Mouse (Mus musculus): ENCODE measurements around the gene Arcn1. TPM values are rescaled to one million over a fixed set of nuclear protein-coding genes. Genes with fewer than 3 reads are reported as not detected.
"Not testable (repeated sequence)": the region's sequence is repeated elsewhere in the genome, so short reads cannot be mapped to it uniquely, and the experiment has no call there.

Gene Arcn1
- polyA plus RNA-seq, 1 experiment from 2014 or later: 150 TPM

GRCm38 (mm10) chr9:44799958-44800324, 32.3 kb upstream of the Arcn1 start:
- no peak overlapping the region for H3K27ac ChIP-seq (ENCODE audit: low read length)
- H3K9ac ChIP-seq (replicated peaks; ENCODE audit: low read depth, low read length): no peak overlapping the region; the same call in 1 of the 2 replicates
- peak overlapping the region; percentile 85 for H3K4me2 ChIP-seq (ENCODE audit: low read length)
- H3K4me3 ChIP-seq (replicated peaks; ENCODE audit: low read length): peak overlapping the region; percentile 64
- no peaks in the 10 kb centered on the region for H3K36me3 ChIP-seq (ENCODE audit: control insufficient read depth, insufficient read depth)
- peaks cover 13% of the 10 kb centered on the region for H3K4me1 ChIP-seq (replicated peaks; ENCODE audit: control insufficient read depth, insufficient read depth, low read length)
- ATAC-seq: no peak
- 42% methylated on average over 9 of the region's 9 CpGs for WGBS
- no peaks in the 10 kb centered on the region for H3K27me3 ChIP-seq (replicated peaks; ENCODE audit: control insufficient read depth, insufficient read depth, low read length)
- H3K9me3 ChIP-seq (ENCODE audit: control insufficient read depth, low read length): no peaks in the 10 kb centered on the region

GRCm38 (mm10) chr9:44799102-44799957, 31.7 kb upstream of the Arcn1 start, which contains the start of gene Tmem25:
Tmem25 (minus strand) TSS chr9:44799307.
- 0 out of 2 replicates have a peak within 1 kb of the TSS, but pooled peaks have one; percentile 10 for H3K27ac ChIP-seq (ENCODE audit: low read length)

GRCm38 (mm10) chr9:44798298-44798697, 30.7 kb upstream of the Arcn1 start:
- peak overlapping the region; percentile 64; the same call in 1 of the 2 replicates for H3K4me3 ChIP-seq (replicated peaks; ENCODE audit: low read length)
- H3K4me2 ChIP-seq (ENCODE audit: low read length): peak overlapping the region; percentile 85
- no peaks in the 10 kb centered on the region for H3K9me3 ChIP-seq (ENCODE audit: control insufficient read depth, low read length)
- H3K27me3 ChIP-seq (replicated peaks; ENCODE audit: control insufficient read depth, insufficient read depth, low read length): no peaks in the 10 kb centered on the region
- no peak for ATAC-seq
- H3K36me3 ChIP-seq (ENCODE audit: control insufficient read depth, insufficient read depth): no peaks in the 10 kb centered on the region
- no peak overlapping the region for H3K9ac ChIP-seq (replicated peaks; ENCODE audit: low read depth, low read length)
- H3K27ac ChIP-seq (ENCODE audit: low read length): no peak overlapping the region
- 42% methylated on average over 7 of the region's 7 CpGs for WGBS
- peaks cover 13% of the 10 kb centered on the region for H3K4me1 ChIP-seq (replicated peaks; ENCODE audit: control insufficient read depth, insufficient read depth, low read length)

More at GRCm38 (mm10) chr9:44799102-44799957, 31.7 kb upstream of the Arcn1 start, which contains the start of gene Tmem25:
- H3K9me3 ChIP-seq (ENCODE audit: control insufficient read depth, low read length): no peaks in the 10 kb centered on the region
- H3K4me2 ChIP-seq (ENCODE audit: low read length): peak within 1 kb of the TSS; percentile 85
- no peaks in the 10 kb centered on the region for H3K27me3 ChIP-seq (replicated peaks; ENCODE audit: control insufficient read depth, insufficient read depth, low read length)
- peak within 1 kb of the TSS; percentile 64 for H3K4me3 ChIP-seq (replicated peaks; ENCODE audit: low read length)
- H3K36me3 ChIP-seq (ENCODE audit: control insufficient read depth, insufficient read depth): no peaks in the 10 kb centered on the region
- ATAC-seq: peak; percentile 98
- H3K4me1 ChIP-seq (replicated peaks; ENCODE audit: control insufficient read depth, insufficient read depth, low read length): peaks cover 13% of the 10 kb centered on the region
- WGBS: under 1% methylated on average over 75 of the region's 75 CpGs
- H3K9ac ChIP-seq (replicated peaks; ENCODE audit: low read depth, low read length): peak within 1 kb of the TSS; percentile 69

- 87% methylated on average over 9 of the region's 9 CpGs for WGBS
These were observed 25.2 kb upstream of the Arcn1 start for GRCm38 (mm10) chr9:44792842-44793241.

GRCm38 (mm10) chr9:44772750-44773651, 5.4 kb upstream of the Arcn1 start:
- Histone ChIP-seq H3K27me3 (replicated peaks; ENCODE audit: control insufficient read depth, insufficient read depth, low read length) (no peaks in the 10 kb centered on the region), H3K9me3 (ENCODE audit: control insufficient read depth, low read length) (no peaks in the 10 kb centered on the region), H3K27ac (ENCODE audit: low read length) (peak overlapping the region; percentile 81), H3K4me3 (replicated peaks; ENCODE audit: low read length) (peak overlapping the region; percentile 52), H3K36me3 (ENCODE audit: control insufficient read depth, insufficient read depth) (0 out of 2 replicates have a peak, but pooled peaks cover 4% of the 10 kb centered on the region), H3K4me1 (replicated peaks; ENCODE audit: control insufficient read depth, insufficient read depth, low read length) (peaks cover 9% of the 10 kb centered on the region), H3K4me2 (ENCODE audit: low read length) (peak overlapping the region; percentile 92), H3K9ac (replicated peaks; ENCODE audit: low read depth, low read length) (peak overlapping the region; percentile 66)
- WGBS: 0% methylated on average over 41 of the region's 41 CpGs
- ATAC-seq: peak; percentile 100

More at GRCm38 (mm10) chr9:44792842-44793241, 25.2 kb upstream of the Arcn1 start:
- no peak for ATAC-seq
- no peak overlapping the region for H3K4me2 ChIP-seq (ENCODE audit: low read length)
- no peak overlapping the region for H3K4me3 ChIP-seq (replicated peaks; ENCODE audit: low read length)
- H3K4me1 ChIP-seq (replicated peaks; ENCODE audit: control insufficient read depth, insufficient read depth, low read length): no peaks in the 10 kb centered on the region
- H3K27ac ChIP-seq (ENCODE audit: low read length): no peak overlapping the region
- H3K36me3 ChIP-seq (ENCODE audit: control insufficient read depth, insufficient read depth): peaks cover 29% of the 10 kb centered on the region
- no peak overlapping the region for H3K9ac ChIP-seq (replicated peaks; ENCODE audit: low read depth, low read length)
- H3K9me3 ChIP-seq (ENCODE audit: control insufficient read depth, low read length): no peaks in the 10 kb centered on the region
- H3K27me3 ChIP-seq (replicated peaks; ENCODE audit: control insufficient read depth, insufficient read depth, low read length): no peaks in the 10 kb centered on the region

- no peaks in the 10 kb centered on the region for H3K9me3 ChIP-seq (ENCODE audit: control insufficient read depth, low read length)
- no peak for ATAC-seq
- H3K27ac ChIP-seq (ENCODE audit: low read length): no peak overlapping the region
- no peak overlapping the region for H3K4me2 ChIP-seq (ENCODE audit: low read length)
- no peak overlapping the region for H3K4me3 ChIP-seq (replicated peaks; ENCODE audit: low read length)
- H3K27me3 ChIP-seq (replicated peaks; ENCODE audit: control insufficient read depth, insufficient read depth, low read length): no peaks in the 10 kb centered on the region
- no peak overlapping the region for H3K9ac ChIP-seq (replicated peaks; ENCODE audit: low read depth, low read length)
- 0 out of 2 replicates have a peak, but pooled peaks cover 4% of the 10 kb centered on the region for H3K36me3 ChIP-seq (ENCODE audit: control insufficient read depth, insufficient read depth)
- 22% methylated on average over 5 of the region's 5 CpGs for WGBS
- H3K4me1 ChIP-seq (replicated peaks; ENCODE audit: control insufficient read depth, insufficient read depth, low read length): peaks cover 9% of the 10 kb centered on the region
These were observed 4.7 kb upstream of the Arcn1 start for GRCm38 (mm10) chr9:44772392-44772749.

GRCm38 (mm10) chr9:44771376-44771775, 3.7 kb upstream of the Arcn1 start:
- H3K4me3 ChIP-seq (replicated peaks; ENCODE audit: low read length): no peak overlapping the region
- WGBS: 92% methylated on average over 5 of the region's 5 CpGs
- H3K27ac ChIP-seq (ENCODE audit: low read length): no peak overlapping the region
- H3K4me2 ChIP-seq (ENCODE audit: low read length): no peak overlapping the region
- H3K36me3 ChIP-seq (ENCODE audit: control insufficient read depth, insufficient read depth): 0 out of 2 replicates have a peak, but pooled peaks cover 2% of the 10 kb centered on the region
- H3K27me3 ChIP-seq (replicated peaks; ENCODE audit: control insufficient read depth, insufficient read depth, low read length): no peaks in the 10 kb centered on the region
- no peaks in the 10 kb centered on the region for H3K9me3 ChIP-seq (ENCODE audit: control insufficient read depth, low read length)
- H3K4me1 ChIP-seq (replicated peaks; ENCODE audit: control insufficient read depth, insufficient read depth, low read length): peaks cover 11% of the 10 kb centered on the region
- ATAC-seq: no peak
- no peak overlapping the region for H3K9ac ChIP-seq (replicated peaks; ENCODE audit: low read depth, low read length)

GRCm38 (mm10) chr9:44768029-44768394, 367 bp upstream of the Arcn1 start:
- Histone ChIP-seq H3K4me2 (ENCODE audit: low read length) (peak overlapping the region; percentile 23), H3K4me3 (replicated peaks; ENCODE audit: low read length) (peak overlapping the region; percentile 90), H3K4me1 (replicated peaks; ENCODE audit: control insufficient read depth, insufficient read depth, low read length) (peaks cover 17% of the 10 kb centered on the region)
- not testable (repeated sequence) for H3K9me3 ChIP-seq (ENCODE audit: control insufficient read depth, low read length); ATAC-seq; H3K27me3 ChIP-seq (replicated peaks; ENCODE audit: control insufficient read depth, insufficient read depth, low read length); H3K9ac ChIP-seq (replicated peaks; ENCODE audit: low read depth, low read length); H3K27ac ChIP-seq (ENCODE audit: low read length); H3K36me3 ChIP-seq (ENCODE audit: control insufficient read depth, insufficient read depth)
- WGBS: 47% methylated on average over 7 of the region's 9 CpGs

GRCm38 (mm10) chr9:44760873-44761272, 6.8 kb downstream of the Arcn1 start:
- no peak for ATAC-seq

More at GRCm38 (mm10) chr9:44760873-44761272, 6.8 kb downstream of the Arcn1 start:
- H3K27me3 ChIP-seq (replicated peaks; ENCODE audit: control insufficient read depth, insufficient read depth, low read length): no peaks in the 10 kb centered on the region
- WGBS: 89% methylated on average over 2 of the region's 2 CpGs
- H3K9ac ChIP-seq (replicated peaks; ENCODE audit: low read depth, low read length): no peak overlapping the region
- H3K4me2 ChIP-seq (ENCODE audit: low read length): no peak overlapping the region
- H3K9me3 ChIP-seq (ENCODE audit: control insufficient read depth, low read length): no peaks in the 10 kb centered on the region
- peaks cover 11% of the 10 kb centered on the region for H3K36me3 ChIP-seq (ENCODE audit: control insufficient read depth, insufficient read depth)
- H3K4me1 ChIP-seq (replicated peaks; ENCODE audit: control insufficient read depth, insufficient read depth, low read length): peaks cover 15% of the 10 kb centered on the region
- H3K4me3 ChIP-seq (replicated peaks; ENCODE audit: low read length): no peak overlapping the region
- no peak overlapping the region for H3K27ac ChIP-seq (ENCODE audit: low read length)

Measured in forebrain, embryonic 16.5 days (tissue).